Mouse (Mus musculus) thymus, adult 2 months (tissue): ENCODE results near the gene Gne. TPM values are rescaled to one million over a fixed set of nuclear protein-coding genes. Genes with fewer than 3 reads are reported as not detected.

Experiments used
- DNase-seq: peaks from one replicate; pipeline ENCODE4 v3.0.0; 2021
- H3K27ac ChIP-seq: fragments of 200-500 bp; 2 replicates; pipeline ENCODE4 v1.5.1; 2012; ENCODE audit warnings: low read length, control low read depth; ENCODE audit not compliant: control insufficient read depth, insufficient read depth
- H3K27me3 ChIP-seq: fragments of 200-500 bp; 2 replicates; pipeline ENCODE4 v1.6.1; 2012; ENCODE audit warnings: mild to moderate bottlenecking, low read length, moderate library complexity, mixed read lengths; ENCODE audit not compliant: control insufficient read depth, insufficient read depth
- H3K36me3 ChIP-seq: fragments of 200-500 bp; 2 replicates; pipeline ENCODE4 v1.6.1; 2012; ENCODE audit warnings: mild to moderate bottlenecking, low read length, moderate library complexity; ENCODE audit not compliant: control insufficient read depth, insufficient read depth
- H3K4me1 ChIP-seq: fragments of 200-500 bp; replicated peaks from 2 replicates; pipeline ENCODE4 v1.6.1; 2012; ENCODE audit warnings: low read length; ENCODE audit not compliant: control insufficient read depth, insufficient read depth
- H3K4me3 ChIP-seq: fragments of 200-500 bp; 2 replicates; pipeline ENCODE4 v1.5.1; 2012; ENCODE audit warnings: mild to moderate bottlenecking, low read length, control low read depth, moderate library complexity; ENCODE audit not compliant: control insufficient read depth, insufficient read depth
- CTCF ChIP-seq: fragments of 200-500 bp; IDR thresholded peaks from 2 replicates; pipeline ENCODE4 v1.5.1; 2012; ENCODE audit warnings: mild to moderate bottlenecking, control low read depth, low read length, moderate library complexity, borderline replicate concordance; ENCODE audit not compliant: control insufficient read depth, poor library complexity, insufficient read depth; ENCODE audit errors: extremely low read depth
- POLR2A ChIP-seq: fragments of 200-500 bp; IDR thresholded peaks from 2 replicates; pipeline ENCODE4 v1.6.1; 2012; ENCODE audit warnings: mild to moderate bottlenecking, low read length, control low read depth, moderate library complexity; ENCODE audit not compliant: control insufficient read depth, poor library complexity, insufficient read depth; ENCODE audit errors: extremely low read depth
- WGBS: fragments of 180-500 bp; shearing (Covaris S2); methylation state at CpG from one replicate; pipeline ENCODE4 v1.1.7; 2018; 5-methylcytosine and 5-hydroxymethylcytosine counted together
- polyA plus RNA-seq: library from polyadenylated mRNA; depleted of rRNA; stranded (reverse); fragments of >200 nt; gene quantifications from 2 replicates; pipeline ENCODE4 v1.2.3, GENCODE M21; 2012

Gene Gne
- polyA plus RNA-seq, 1 experiment, result 28.0 TPM

GRCm38 (mm10) chr4:44028303-44029135, 55.5 kb downstream of the Gne start:
- no peak overlapping the region for H3K27ac ChIP-seq
- WGBS, result 93% methylated on average over 16 of the region's 16 CpGs
- H3K36me3 ChIP-seq, result peaks cover 80% of the 10 kb centered on the region
- no peak for DNase-seq
- H3K4me3 ChIP-seq, result no peak overlapping the region
- no peaks in the 10 kb centered on the region for H3K27me3 ChIP-seq
- H3K4me1 ChIP-seq, result peaks cover 8% of the 10 kb centered on the region
- TF ChIP-seq CTCF (no peak), POLR2A (no peak)

- peaks cover 73% of the 10 kb centered on the region for H3K36me3 ChIP-seq
- TF ChIP-seq CTCF (no peak), POLR2A (no peak)
- no peaks in the 10 kb centered on the region for H3K27me3 ChIP-seq
- no peak for DNase-seq
- 97% methylated on average over 6 of the region's 6 CpGs for WGBS
- H3K4me3 ChIP-seq, result no peak overlapping the region
- H3K4me1 ChIP-seq, result peaks cover 25% of the 10 kb centered on the region
- no peak overlapping the region for H3K27ac ChIP-seq
Observed at GRCm38 (mm10) chr4:44025570-44025969, 58.4 kb downstream of the Gne start.

- H3K36me3 ChIP-seq, result peaks cover 75% of the 10 kb centered on the region
- TF ChIP-seq CTCF (no peak), POLR2A (no peak)
- H3K4me3 ChIP-seq, result no peak overlapping the region
- no peaks in the 10 kb centered on the region for H3K27me3 ChIP-seq
- H3K4me1 ChIP-seq, result peaks cover 25% of the 10 kb centered on the region
- no peak for DNase-seq
- WGBS, result 96% methylated on average over 6 of the region's 6 CpGs
- no peak overlapping the region for H3K27ac ChIP-seq
Observed at GRCm38 (mm10) chr4:44024241-44024640, 59.7 kb downstream of the Gne start.

GRCm38 (mm10) chr4:44023681-44024080, 60.3 kb downstream of the Gne start:
- no peaks in the 10 kb centered on the region for H3K27me3 ChIP-seq
- no peak for DNase-seq
- no peak for TF ChIP-seq CTCF
- no peak for TF ChIP-seq POLR2A
- WGBS, result 97% methylated on average over 9 of the region's 9 CpGs
- no peak overlapping the region for H3K27ac ChIP-seq
- no peak overlapping the region for H3K4me3 ChIP-seq
- H3K36me3 ChIP-seq, result peaks cover 69% of the 10 kb centered on the region
- peaks cover 25% of the 10 kb centered on the region for H3K4me1 ChIP-seq

GRCm38 (mm10) chr4:44022766-44023165, 61.2 kb downstream of the Gne start:
- H3K4me3 ChIP-seq, result no peak overlapping the region
- H3K27me3 ChIP-seq, result no peaks in the 10 kb centered on the region
- TF ChIP-seq CTCF (no peak), POLR2A (no peak)
- WGBS, result 11% methylated on average over 11 of the region's 11 CpGs
- peak overlapping the region; percentile 90 for H3K27ac ChIP-seq
- DNase-seq, result no peak
- peaks cover 25% of the 10 kb centered on the region for H3K4me1 ChIP-seq
- peaks cover 60% of the 10 kb centered on the region for H3K36me3 ChIP-seq

GRCm38 (mm10) chr4:44022323-44022722, 61.7 kb downstream of the Gne start:
- Histone ChIP-seq H3K4me1 (peaks cover 25% of the 10 kb centered on the region), H3K36me3 (peaks cover 56% of the 10 kb centered on the region), H3K4me3 (no peak overlapping the region), H3K27me3 (no peaks in the 10 kb centered on the region), H3K27ac (peak overlapping the region; percentile 90)
- DNase-seq, result peak; percentile 35
- no peak for TF ChIP-seq POLR2A
- TF ChIP-seq CTCF, result no peak
- WGBS, result 6% methylated on average over 4 of the region's 4 CpGs
